Mouse (Mus musculus) gastrocnemius, postnatal 25 days (tissue): ENCODE results near the gene Abcg1. TPM values are rescaled to one million over a fixed set of nuclear protein-coding genes. Genes with fewer than 3 reads are reported as not detected.

Experiments used
- DNase-seq: peaks from one replicate; pipeline ENCODE4 v3.0.0; 2022
- total RNA-seq, 2 experiments: library from RNA; stranded (reverse); gene quantifications; 1 replicate in 1 of 2; 2 replicates in 1 of 2; pipeline ENCODE4 v1.2.3; 2021

Abcg1 gene
- total RNA-seq, 2 experiments from 2014 or later, result 1.8 to 2.9 TPM

DNA sequence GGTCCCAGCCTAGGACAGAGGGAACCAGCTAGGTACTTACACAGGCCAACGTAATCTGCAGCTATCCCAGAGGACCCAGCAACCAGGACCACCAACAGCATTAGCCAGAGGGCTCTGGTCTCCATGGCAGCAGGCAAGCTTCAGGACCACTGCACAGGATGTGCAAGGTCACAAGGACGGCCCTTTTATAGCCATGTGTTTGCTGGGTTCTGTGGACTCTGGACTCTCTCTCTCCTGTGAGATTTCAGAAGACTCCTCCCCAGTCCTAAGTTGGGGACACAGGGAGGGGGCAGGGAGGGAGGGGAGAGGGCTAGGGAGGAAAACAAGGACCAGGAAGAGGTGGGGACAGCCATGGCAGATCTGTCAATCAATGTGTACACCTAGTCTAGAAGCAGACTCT lies 72.0 kb downstream of the Abcg1 start, which contains the start of gene Tff3:
TSS of gene Tff3 (minus strand) at position 195 of the 400 bp plus-strand sequence.
- no peak for DNase-seq

DNA sequence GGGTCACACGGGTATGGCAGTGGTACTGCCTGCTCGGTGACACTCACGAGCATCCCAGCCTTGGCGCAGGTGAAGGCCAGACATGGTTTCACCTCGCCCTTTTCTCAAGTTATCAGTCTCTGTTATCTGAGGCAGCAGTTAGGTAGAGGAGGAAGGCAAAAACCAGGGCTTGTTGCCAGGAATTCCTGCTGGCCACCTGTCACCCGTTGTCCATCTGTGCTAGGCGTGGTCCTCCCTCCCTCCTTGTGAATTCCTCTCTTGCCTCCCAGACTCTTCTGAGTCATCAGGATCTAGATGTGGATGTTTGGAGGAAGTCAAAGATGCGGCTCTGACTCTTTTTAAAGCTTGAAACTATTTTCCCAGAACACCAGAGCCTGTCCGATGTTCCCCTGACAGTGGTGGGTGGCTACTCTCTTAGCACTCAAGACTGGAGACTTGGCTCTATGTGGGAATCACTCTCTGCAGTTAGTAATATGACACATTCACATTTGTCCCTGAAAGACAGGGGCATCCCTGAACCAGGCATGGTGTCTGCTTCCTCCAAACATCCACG lies 73.9 kb downstream of the Abcg1 start:
- DNase-seq, result no peak

DNA sequence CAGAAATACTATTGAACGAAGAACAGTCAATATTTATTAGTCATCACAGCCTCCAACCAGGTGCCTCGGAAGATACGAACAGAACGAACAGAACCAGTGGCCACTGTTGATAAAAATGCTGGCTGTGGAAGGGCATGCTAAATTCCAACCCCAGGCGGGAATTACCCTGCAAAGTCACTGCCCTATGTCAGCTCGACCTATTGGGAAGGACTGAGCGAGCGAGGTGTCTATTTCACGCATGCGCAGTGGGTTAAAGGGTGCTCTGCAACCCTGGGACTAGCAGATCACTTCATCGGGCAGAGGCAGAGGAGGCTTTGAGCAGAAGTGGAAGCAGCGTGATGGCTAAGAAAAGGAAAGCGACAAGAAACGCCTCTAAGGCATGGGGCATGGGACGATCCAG lies 76.3 kb downstream of the Abcg1 start:
- DNase-seq, result no peak

DNA sequence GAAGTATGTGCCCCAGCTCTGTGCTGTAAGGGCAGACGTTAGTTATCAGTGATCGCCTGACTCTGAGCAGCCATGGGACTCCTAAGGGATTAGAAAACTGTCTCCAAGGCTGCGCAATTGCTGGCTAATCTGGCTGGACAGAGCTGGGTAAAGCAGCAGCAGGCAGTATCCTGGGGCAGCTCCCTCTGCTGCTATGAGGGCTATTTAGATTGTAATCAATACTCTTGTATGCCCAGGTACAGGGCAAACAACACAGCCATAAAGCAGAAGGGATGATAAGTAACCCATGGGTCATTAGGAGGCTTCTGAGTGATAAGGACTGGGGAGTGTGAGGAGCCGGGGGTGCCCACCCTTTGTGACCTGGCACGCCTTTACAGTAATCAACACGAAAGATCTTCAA lies 77.4 kb downstream of the Abcg1 start:
- no peak for DNase-seq

DNA sequence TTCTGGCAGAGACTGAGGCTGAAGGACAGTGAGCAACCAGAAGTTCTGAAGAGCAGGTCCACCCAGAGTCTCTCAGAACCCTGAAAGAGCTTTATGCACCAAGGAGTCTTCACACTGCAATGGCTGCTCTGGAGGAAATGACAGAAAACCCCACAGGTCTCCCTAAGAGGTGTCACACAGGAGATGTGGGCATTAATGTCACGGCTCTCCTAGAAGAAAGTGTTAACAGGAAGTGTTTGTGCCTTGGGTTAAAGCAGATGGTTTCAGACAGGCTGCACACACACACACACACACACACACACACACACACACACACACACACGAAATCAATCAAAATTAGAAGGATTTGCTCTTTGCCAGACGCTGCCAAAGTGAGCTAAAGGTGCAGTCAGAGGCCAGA lies 78.8 kb downstream of the Abcg1 start:
- DNase-seq, result no peak

DNA sequence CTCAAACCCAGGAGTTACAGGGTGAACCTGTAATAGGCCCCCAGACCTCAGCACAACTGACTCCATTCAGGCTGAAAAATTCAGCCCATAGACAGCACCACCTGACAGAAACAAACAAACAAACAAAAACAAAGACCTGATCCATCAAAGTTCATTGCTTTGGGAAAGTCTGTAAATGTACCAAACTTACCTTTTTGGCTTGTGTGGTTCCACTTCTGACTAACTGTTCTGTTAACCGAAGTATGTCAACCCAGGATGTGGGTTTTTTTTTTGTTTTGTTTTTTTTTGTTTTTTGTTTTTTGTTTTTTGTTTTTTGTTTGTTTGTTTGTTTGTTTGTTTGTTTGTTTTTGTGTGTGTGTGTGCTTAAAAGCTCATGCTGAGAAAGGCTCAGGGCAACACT lies 79.3 kb downstream of the Abcg1 start:
- DNase-seq, result no peak

DNA sequence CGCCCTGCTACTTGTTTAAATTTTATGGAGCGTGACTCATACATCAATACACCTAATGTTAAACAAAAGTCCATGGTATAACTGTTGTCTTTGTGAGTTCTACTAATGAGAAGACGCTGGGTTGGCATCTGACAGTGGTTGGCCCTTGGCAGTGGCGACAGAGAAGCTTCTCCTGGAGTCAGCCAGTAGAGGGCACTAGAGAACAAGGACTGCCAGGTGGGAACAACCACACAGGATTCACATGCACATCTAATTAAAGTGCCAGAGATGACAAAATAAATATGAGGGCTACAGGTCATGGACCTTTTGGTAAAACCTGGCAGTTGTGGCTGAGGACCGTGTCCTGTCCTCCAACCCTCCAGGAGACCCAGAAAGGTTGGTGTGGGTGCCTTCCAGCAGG lies 80.9 kb downstream of the Abcg1 start:
- DNase-seq, result peak; percentile 25

DNA sequence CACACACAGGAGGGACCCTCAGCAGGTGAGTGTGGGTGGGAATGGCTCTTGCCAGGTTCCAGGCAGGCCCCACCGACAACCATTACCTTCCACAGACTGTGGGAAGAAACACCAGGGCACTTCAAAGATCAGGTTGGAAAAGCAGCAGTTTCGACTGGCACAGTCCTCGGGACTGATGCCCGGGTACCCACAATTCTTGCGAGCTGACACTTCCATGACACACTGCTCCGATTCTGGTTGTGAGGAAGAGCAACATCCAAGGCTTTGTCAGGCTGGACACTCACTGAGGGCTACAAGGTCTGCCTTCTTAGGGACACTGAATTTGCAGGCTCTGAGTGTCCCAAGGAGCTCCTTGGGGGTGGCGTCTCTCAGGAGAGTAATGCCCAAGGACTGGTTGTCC lies 84.6 kb downstream of the Abcg1 start:
- DNase-seq, result no peak

DNA sequence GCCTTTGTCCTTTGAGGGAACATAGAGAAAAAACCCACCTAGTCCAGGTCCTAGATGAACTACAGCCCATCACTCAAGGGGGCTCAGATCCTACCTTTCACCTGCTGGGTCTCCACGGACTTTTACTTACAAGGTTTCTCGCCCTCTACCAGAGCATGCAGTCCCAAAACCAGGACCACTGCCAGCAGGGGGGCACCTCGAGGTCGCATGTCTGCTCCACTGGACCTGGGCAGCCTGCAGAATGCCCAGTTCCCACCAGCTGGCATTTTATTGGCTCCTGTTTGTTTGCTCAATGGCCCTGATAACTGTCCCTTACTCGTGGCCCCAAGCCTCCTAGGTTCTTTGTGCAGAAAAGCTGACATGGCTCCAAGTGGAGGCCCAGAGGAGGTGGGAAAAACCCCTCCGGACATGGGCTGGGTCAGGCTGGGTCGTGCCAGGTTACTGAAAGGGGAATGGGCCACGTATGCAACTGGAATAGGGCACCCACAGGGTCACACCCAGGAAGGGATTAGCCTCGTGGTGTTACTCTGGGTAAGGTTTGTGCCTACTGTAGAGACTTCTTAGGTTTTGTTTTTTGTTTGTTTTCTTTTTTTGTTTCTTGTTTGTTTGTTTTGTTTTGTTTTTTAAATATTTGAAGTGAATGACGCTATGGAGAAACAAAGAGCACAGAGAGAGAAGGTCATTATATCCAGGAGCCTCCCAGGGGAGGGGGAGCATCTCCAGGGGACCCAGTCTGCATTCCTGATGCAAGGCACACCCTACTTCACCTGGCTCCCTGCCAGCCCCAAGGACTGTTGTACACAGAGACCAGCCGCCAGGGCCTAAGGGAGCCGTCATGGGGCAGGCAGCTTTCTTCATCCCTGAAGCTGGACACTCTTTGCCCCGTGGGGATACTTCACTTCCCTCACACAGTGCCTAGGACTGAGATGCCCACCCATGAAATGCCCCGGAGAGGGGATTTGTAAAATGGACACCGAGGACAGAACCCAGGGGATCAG lies 86.9 kb downstream of the Abcg1 start, which contains the start of gene Tff2:
TSS of gene Tff2 (minus strand) at position 243 of the 998 bp plus-strand sequence.
- no peak for DNase-seq

DNA sequence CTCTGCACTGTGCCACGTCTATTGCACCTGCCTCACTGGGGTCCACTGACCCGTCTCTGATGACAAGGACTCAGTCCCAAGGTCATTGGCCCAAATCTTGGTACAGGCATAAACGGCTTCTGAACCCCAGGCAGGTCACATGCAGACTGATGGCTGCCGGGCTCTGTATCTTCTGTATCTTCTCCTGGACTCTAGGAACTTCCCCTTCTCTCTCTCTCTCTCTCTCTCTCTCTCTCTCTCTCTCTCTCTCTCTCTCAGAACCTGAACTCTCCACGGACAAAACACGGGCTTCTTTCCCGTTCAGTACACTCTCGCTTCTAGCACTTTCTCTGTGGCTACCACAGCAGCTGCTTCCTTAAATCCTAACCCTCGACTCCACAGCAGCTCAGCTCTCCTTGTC lies 88.5 kb downstream of the Abcg1 start:
- no peak for DNase-seq

DNA sequence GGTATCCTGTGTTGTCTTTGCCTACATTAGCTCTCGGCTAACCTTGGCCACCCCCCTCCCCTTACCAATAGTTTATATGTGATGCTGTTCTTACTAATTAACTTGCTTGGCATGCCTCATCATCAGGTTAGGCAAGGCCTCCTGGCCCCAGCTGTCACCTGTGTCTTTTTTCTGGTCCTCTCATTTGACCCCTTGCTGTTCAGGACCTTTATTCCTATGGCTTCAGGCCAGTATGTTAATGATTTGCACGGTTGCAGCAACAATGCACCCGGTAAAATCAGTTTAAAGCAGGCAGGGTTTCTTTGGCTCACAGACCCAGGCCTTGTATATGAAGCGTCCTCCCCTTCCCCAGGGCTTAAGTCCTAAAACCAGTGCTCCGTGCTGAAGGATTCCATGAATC lies 95.0 kb downstream of the Abcg1 start:
- DNase-seq, result no peak

DNA sequence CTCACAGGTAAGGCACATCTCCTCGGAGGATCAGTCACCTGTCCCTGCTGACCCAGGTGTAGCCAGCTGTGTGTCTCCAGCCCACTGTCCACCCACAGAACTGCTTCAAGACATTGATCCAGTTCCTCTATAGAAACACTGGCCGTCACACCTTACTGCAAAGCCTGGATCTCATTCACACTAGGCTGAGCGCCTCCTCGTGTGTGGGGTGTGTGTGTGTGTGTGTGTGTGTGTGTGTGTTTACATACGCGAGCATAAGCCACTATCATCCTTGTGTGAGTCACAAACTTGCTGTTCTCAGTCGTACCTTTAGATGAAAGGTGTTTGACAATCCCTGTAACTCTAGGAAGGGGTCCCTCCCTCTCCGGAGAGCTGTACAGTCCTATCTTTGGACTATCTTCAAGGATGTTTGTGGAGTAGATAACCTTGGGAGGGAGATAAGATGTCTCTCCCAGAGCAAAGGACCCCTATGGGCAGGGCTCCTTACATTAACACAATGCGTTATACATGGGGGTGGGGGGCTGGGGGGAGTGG lies 95.6 kb downstream of the Abcg1 start:
- no peak for DNase-seq

DNA sequence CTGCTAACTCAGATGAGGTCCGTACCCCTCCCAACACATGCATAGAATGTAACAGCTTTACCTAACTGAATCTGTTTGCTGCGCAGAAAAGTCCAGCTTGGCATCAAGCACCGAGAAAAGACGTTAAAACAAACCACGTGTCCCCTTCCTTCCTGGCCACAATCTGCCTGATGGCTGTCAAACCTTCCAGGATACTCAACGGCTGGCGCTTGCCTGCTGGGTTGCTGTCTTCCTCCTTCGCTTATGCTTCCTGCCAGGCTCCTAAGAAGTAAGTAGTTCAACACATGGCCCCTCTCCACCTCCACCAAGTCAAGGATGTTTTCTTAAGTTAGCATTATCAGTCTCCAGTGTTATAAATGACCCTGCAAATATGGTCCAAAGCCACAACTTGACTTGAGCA lies 96.3 kb downstream of the Abcg1 start:
- no peak for DNase-seq

DNA sequence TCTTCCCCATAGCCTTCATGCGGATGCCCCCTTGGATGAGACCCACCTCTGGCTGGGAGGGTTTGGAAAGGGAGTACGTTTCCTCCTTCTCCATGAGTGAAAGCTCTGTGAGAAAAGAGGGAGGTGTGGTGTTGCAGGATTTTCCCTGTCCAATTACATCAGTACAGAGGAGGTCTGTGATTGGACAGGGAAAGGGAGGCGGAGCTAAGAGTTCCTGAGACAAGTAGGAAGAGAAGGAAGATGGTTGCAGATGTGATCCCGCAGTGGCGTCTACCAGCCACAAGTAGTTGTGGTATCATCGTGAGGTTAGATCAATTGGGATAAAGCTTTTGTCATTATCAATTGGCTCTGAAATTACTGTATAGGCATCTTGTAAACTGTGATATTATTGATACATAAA lies 100.4 kb downstream of the Abcg1 start:
- DNase-seq, result no peak

DNA sequence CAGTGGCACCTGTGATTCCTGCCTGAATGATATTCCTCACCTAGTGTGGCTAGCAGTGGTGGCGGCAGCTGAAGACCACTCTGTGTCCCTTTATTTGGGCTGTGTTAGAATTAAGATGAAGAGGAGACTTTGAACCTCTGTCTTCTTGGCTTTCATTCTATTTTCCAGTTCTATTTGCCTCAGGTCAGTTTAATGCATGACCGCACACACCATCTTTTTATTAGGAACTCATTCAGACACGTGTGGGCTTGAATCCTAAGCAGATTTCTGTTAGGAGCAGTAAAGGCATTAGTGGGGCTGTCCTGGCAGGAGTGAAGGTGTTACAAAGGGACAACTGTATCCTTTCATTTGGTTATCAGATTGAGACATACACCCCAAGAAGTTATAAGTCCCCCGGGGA lies 102.8 kb downstream of the Abcg1 start:
- DNase-seq, result no peak

DNA sequence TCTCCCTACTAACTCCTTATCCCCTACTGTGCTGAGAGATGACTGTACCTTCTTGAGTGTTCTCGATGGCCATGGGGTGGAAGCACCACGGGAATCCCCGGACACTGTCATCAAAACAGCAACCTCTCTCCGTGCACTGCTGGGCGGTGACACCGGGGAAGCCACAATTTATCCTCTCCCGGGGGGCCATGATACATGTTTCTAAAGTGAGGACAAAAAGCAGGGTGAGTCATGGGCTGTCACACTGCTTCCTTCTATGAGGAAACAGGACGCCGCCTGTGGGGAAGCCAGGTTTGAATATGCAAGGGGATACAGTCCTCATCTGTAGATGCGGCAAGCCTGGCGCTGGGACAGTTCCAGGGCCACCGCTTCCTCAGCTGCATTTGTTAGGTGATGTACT lies 105.1 kb downstream of the Abcg1 start:
- no peak for DNase-seq

DNA sequence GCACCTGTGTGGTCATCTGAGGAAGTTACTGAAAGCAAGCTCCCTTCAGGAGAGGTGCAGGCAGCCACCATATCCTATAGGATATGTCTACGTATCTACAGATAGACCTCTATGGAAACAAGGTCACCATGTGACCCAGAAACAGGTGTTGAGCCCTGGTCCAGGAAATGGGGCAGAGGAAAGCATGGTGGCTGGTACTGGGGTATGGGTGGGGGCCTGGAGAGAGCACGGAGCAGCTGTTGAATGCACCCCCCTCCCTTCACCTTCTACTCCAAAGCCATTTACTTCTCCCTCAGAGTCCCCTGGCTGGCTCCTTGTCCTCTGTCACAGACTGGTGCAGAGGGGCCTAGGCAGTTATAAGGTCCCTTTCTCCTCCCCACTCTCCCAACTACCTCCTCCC lies 106.3 kb downstream of the Abcg1 start:
- DNase-seq, result no peak

DNA sequence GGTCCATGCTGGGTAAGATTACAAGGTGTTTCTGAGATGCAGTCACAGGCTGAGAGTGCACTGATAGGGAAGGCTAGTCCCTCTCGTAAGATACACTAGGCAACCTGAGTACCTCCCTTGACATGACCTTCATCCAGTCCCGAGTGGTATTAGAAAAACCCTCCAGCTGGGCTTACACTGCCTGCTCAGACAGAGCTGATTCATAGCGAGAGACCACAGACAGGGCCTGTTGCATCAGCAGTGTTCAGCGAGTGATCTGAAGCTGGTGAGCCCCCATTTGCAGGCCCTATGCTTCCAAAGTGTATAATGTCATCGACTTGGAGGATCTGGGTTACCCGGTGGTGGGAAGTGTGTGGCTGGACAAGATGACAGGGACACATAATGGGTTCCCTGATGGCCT lies 107.7 kb downstream of the Abcg1 start, which contains the start of gene Tff1:
TSS of gene Tff1 (minus strand) at position 151 of the 400 bp plus-strand sequence.
- DNase-seq, result no peak

Other genes with a start within 250 kb of the Abcg1 start
- gene Glp1r, start 155.9 kb upstream of the Abcg1 start, total RNA-seq, result not detected
- not detected for gene Umodl1, start 103.0 kb upstream of the Abcg1 start, total RNA-seq
- gene Tff3, start 72.0 kb downstream of the Abcg1 start, total RNA-seq, result not detected
- not detected for gene Tff2, start 86.6 kb downstream of the Abcg1 start, total RNA-seq
- gene Tff1, start 107.6 kb downstream of the Abcg1 start, total RNA-seq, result not detected
- gene Tmprss3, start 141.3 kb downstream of the Abcg1 start, total RNA-seq, result not detected
- under 1 TPM in 1 of 2 experiments, not detected in 1; 0.19 TPM for gene Ubash3a, start 150.2 kb downstream of the Abcg1 start, total RNA-seq
- 10 to 100 TPM in 1 of 2 experiments, 1 to 10 TPM in 1; 8.0 to 10.2 TPM for gene Rsph1, start 219.7 kb downstream of the Abcg1 start, total RNA-seq
- gene Slc37a1, start 229.1 kb downstream of the Abcg1 start, total RNA-seq, result 1 to 10 TPM; 3.0 to 5.2 TPM